In the genomic region with DNA sequence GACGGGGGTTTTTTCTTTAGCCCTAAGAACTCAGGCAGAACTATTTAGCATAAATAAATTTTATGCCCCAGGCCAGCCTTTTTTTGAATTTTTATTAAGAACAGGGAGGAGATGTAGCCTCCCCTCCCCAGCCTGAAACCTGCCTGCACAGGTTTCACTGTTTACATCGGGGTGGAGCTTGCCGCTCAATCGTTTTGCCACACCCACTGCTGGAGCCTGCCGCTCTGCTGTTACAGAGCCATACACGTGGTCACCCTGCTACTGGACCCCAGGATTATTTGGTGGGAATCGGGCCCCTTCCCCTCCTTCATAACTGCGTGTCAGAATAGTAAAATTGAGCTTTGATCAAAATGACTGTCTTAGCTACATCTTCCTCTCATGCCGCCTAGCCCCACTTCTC, we compare ENCODE assay signal across 27 mouse cellular contexts. TPM values are rescaled to one million over a fixed set of nuclear protein-coding genes. Genes with fewer than 3 reads are reported as not detected.
"Had no signal": no experiment of that assay in that cellular context is flagged by ENCODE, and none has a peak within 500 bp of the region (broad histone marks: within the 10 kb centered on the region; RNA-seq: fewer than 3 reads in every experiment).

No protein-coding gene starts in this region.

RNA-seq across cellular contexts. Expression of a gene that starts 18.3 kb away (rescaled TPM):
- polyA plus RNA-seq: hindbrain, embryonic 11.5 days; hindbrain, embryonic 12.5 days; hindbrain, embryonic 14.5 days; inflammation-experienced regulatory T-cells, adult 6 months had no signal

RNA-seq across cellular contexts. Expression of a gene that starts 32.2 kb away (rescaled TPM):
- polyA plus RNA-seq: heart, adult 2 months; heart, embryonic 10.5 days; heart, embryonic 11.5 days; heart, embryonic 12.5 days; heart, embryonic 13.5 days; heart, embryonic 14.5 days; heart, embryonic 15.5 days; heart, embryonic 16.5 days; heart, postnatal 0 days; hindbrain, embryonic 10.5 days; hindbrain, embryonic 11.5 days; hindbrain, embryonic 12.5 days; hindbrain, embryonic 13.5 days; hindbrain, embryonic 14.5 days; hindbrain, embryonic 15.5 days; hindbrain, embryonic 16.5 days; hindbrain, postnatal 0 days; inflammation-experienced regulatory T-cells, adult 6 months; intestine, embryonic 14.5 days; intestine, embryonic 15.5 days; intestine, embryonic 16.5 days; intestine, postnatal 0 days; kidney, embryonic 14.5 days; kidney, embryonic 15.5 days; kidney, embryonic 16.5 days; kidney, postnatal 0 days; large intestine, adult 2 months had no signal
